Mouse (Mus musculus) hindlimb bud, embryonic 11.5 days (tissue): ENCODE results near the gene Jagn1.

Experiments
- DNase-seq: peaks from one replicate; pipeline ENCODE4 v3.0.0-alpha.2; 2012; ENCODE audit warnings: low read depth, low spot score; ENCODE audit errors: extremely low spot score

The Jagn1 gene

GRCm38 (mm10) chr6:113472061-113472460 lies 29.7 kb downstream of the Jagn1 start:
- DNase-seq: no peak

GRCm38 (mm10) chr6:113473246-113473645 lies 30.9 kb downstream of the Jagn1 start:
- no peak for DNase-seq

- no peak for DNase-seq
Observed at GRCm38 (mm10) chr6:113473715-113474114, 31.3 kb downstream of the Jagn1 start.

- no peak for DNase-seq
Observed at GRCm38 (mm10) chr6:113477353-113477752, 35.0 kb downstream of the Jagn1 start.

GRCm38 (mm10) chr6:113478906-113479305 lies 36.5 kb downstream of the Jagn1 start:
- no peak for DNase-seq

- DNase-seq: no peak
Observed at GRCm38 (mm10) chr6:113480555-113481373, 38.4 kb downstream of the Jagn1 start.

GRCm38 (mm10) chr6:113482477-113483099 lies 40.2 kb downstream of the Jagn1 start:
- no peak for DNase-seq

GRCm38 (mm10) chr6:113483100-113483615 lies 40.8 kb downstream of the Jagn1 start, which contains the start of gene Creld1:
Gene Creld1, plus strand, starts transcription at chr6:113483297.
- peak; percentile 68 for DNase-seq

GRCm38 (mm10) chr6:113483729-113484128 lies 41.4 kb downstream of the Jagn1 start:
- DNase-seq: no peak

GRCm38 (mm10) chr6:113487125-113487576 lies 44.8 kb downstream of the Jagn1 start:
- DNase-seq: peak; percentile 75

GRCm38 (mm10) chr6:113489410-113489809 lies 47.0 kb downstream of the Jagn1 start:
- no peak for DNase-seq

GRCm38 (mm10) chr6:113492101-113492864 lies 49.9 kb downstream of the Jagn1 start:
- no peak for DNase-seq

- DNase-seq: no peak
Observed at GRCm38 (mm10) chr6:113494258-113494788, 52.0 kb downstream of the Jagn1 start.

- DNase-seq: no peak
Observed at GRCm38 (mm10) chr6:113495071-113495675, 52.8 kb downstream of the Jagn1 start.
